Mouse (Mus musculus) midbrain, embryonic 15.5 days (tissue): Measurements from ENCODE around the gene Kif18b. TPM values are rescaled to one million over a fixed set of nuclear protein-coding genes. Genes with fewer than 3 reads are reported as not detected.

ENCODE experiments used
- ATAC-seq: fragments of 200-750 bp; cut with Nextera tagmentation; replicated peaks from 2 replicates; pipeline ENCODE4 v1.8.0; 2017; ENCODE audit warnings: moderate TSS enrichment
- H3K27ac ChIP-seq: fragments of 300-500 bp; sonication (generic); 2 replicates; pipeline ENCODE4 v1.5.1; 2015; ENCODE audit warnings: mild to moderate bottlenecking, inconsistent platforms
- H3K27me3 ChIP-seq: fragments of 300-500 bp; sonication (generic); replicated peaks from 2 replicates; pipeline ENCODE4 v1.6.1; 2015; ENCODE audit warnings: inconsistent platforms
- H3K36me3 ChIP-seq: fragments of 300-500 bp; sonication (generic); replicated peaks from 2 replicates; pipeline ENCODE4 v1.6.1; 2015; ENCODE audit warnings: inconsistent platforms
- H3K4me1 ChIP-seq: fragments of 300-500 bp; sonication (generic); 2 replicates; pipeline ENCODE4 v1.6.1; 2015; ENCODE audit warnings: inconsistent platforms
- H3K4me2 ChIP-seq: fragments of 300-500 bp; sonication (generic); 2 replicates; pipeline ENCODE4 v1.6.1; 2015; ENCODE audit warnings: inconsistent platforms, mild to moderate bottlenecking, moderate library complexity
- H3K4me3 ChIP-seq: fragments of 300-500 bp; sonication (generic); 2 replicates; pipeline ENCODE4 v1.5.1; 2015; ENCODE audit warnings: mild to moderate bottlenecking, inconsistent platforms
- H3K9ac ChIP-seq: fragments of 300-500 bp; sonication (generic); 2 replicates; pipeline ENCODE4 v1.6.1; 2015; ENCODE audit warnings: mild to moderate bottlenecking, inconsistent platforms
- H3K9me3 ChIP-seq: fragments of 300-500 bp; sonication (generic); 2 replicates; pipeline ENCODE4 v1.6.1; 2016; ENCODE audit warnings: inconsistent platforms
- WGBS: fragments of 180-500 bp; shearing (Covaris S2); methylation state at CpG from one replicate; pipeline ENCODE4 v1.1.7; 2015; ENCODE audit warnings: mixed read lengths; 5-methylcytosine and 5-hydroxymethylcytosine counted together
- polyA plus RNA-seq: library from polyadenylated mRNA; unstranded; fragments of >200 nt; fragmentation: Nextera tagmentation; extraction: Ambion mirVana; gene quantifications from 2 replicates; pipeline ENCODE4 v1.2.1, GENCODE M21; 2015

Kif18b gene
- polyA plus RNA-seq, 1 experiment from 2014 or later: 1.8 TPM

GRCm38 (mm10) chr11:102956962-102957614 lies 32.2 kb upstream of the Kif18b start:
- Histone ChIP-seq H3K27me3 (no peaks in the 10 kb centered on the region), H3K4me1 (peaks cover 24% of the 10 kb centered on the region), H3K9ac (no peak overlapping the region), H3K4me3 (no peak overlapping the region), H3K27ac (0 out of 2 replicates have a peak overlapping the region, but pooled peaks have one; percentile 38), H3K4me2 (no peak overlapping the region), H3K9me3 (no peaks in the 10 kb centered on the region), H3K36me3 (no peaks in the 10 kb centered on the region)
- ATAC-seq: no peak
- WGBS: 36% methylated on average over 16 of the region's 16 CpGs

GRCm38 (mm10) chr11:102952922-102953321 lies 28.0 kb upstream of the Kif18b start:
- Histone ChIP-seq H3K27ac (no peak overlapping the region), H3K4me3 (no peak overlapping the region), H3K4me1 (peaks cover 33% of the 10 kb centered on the region), H3K9me3 (no peaks in the 10 kb centered on the region), H3K36me3 (no peaks in the 10 kb centered on the region), H3K27me3 (peaks cover 25% of the 10 kb centered on the region), H3K9ac (no peak overlapping the region), H3K4me2 (no peak overlapping the region)
- 0 out of 2 replicates have a peak, but pooled peaks have one; percentile 28 for ATAC-seq
- 11% methylated on average over 6 of the region's 6 CpGs for WGBS

DNA sequence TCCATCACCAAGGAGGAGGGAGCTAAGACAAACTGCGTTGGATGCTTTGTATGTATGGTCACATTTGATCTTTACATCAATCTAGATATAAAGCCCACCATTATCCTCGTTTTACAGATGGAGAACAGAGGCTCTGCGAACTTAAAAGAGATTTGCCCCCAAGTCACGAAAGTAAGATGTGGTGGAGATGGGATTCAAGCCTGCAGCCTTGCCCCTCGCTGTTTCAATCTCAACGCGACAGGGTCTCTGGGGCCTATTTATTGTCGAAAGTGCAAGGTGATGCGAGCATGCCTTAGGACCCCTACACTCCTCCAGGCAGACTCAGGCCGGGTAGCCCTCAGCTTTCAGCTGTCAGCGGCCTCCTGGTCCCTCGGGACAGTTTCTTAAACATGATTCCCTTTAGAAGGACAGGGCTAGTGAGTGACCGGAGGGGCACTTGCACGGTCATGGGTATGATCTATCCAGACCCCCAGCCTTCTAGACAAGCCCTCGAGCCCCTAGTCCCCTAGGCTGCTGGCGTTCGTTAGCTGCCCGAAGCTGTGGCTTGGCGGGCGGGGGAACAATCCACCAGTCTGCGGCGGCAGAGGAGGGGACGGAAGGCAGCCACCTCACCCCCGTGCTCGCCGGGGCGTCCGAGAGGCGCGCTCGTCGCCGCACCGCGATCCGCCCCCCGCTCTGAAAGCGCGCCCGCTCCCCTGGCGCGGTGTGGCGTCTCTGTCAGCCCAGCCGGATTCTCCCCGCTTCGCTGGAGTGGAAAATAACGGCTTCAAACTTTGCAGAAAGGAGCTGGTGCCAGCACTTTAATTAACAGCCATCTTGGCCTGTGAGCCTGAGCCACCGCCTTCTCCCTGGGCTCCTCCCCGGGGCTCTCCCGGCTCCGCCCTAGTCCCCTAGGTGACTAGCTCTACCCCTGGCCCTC lies 23.4 kb upstream of the Kif18b start:
- Histone ChIP-seq H3K27me3 (peaks cover 70% of the 10 kb centered on the region), H3K4me2 (peak overlapping the region; percentile 61), H3K9me3 (no peaks in the 10 kb centered on the region), H3K9ac (peak overlapping the region; percentile 26), H3K4me1 (peaks cover 46% of the 10 kb centered on the region), H3K36me3 (no peaks in the 10 kb centered on the region), H3K4me3 (peak overlapping the region; percentile 34), H3K27ac (no peak overlapping the region)
- WGBS: 2% methylated on average over 51 of the region's 51 CpGs
- ATAC-seq: no peak

- no peak for ATAC-seq
- no peak overlapping the region for H3K27ac ChIP-seq
- peaks cover 40% of the 10 kb centered on the region for H3K4me1 ChIP-seq
- no peaks in the 10 kb centered on the region for H3K36me3 ChIP-seq
- H3K4me2 ChIP-seq: peak overlapping the region; percentile 59
- H3K27me3 ChIP-seq: peaks cover 81% of the 10 kb centered on the region
- 6% methylated on average over 8 of the region's 8 CpGs for WGBS
- H3K4me3 ChIP-seq: peak overlapping the region; percentile 40
- no peaks in the 10 kb centered on the region for H3K9me3 ChIP-seq
- H3K9ac ChIP-seq: no peak overlapping the region
Measured at GRCm38 (mm10) chr11:102946992-102947343, 22.0 kb upstream of the Kif18b start.

DNA sequence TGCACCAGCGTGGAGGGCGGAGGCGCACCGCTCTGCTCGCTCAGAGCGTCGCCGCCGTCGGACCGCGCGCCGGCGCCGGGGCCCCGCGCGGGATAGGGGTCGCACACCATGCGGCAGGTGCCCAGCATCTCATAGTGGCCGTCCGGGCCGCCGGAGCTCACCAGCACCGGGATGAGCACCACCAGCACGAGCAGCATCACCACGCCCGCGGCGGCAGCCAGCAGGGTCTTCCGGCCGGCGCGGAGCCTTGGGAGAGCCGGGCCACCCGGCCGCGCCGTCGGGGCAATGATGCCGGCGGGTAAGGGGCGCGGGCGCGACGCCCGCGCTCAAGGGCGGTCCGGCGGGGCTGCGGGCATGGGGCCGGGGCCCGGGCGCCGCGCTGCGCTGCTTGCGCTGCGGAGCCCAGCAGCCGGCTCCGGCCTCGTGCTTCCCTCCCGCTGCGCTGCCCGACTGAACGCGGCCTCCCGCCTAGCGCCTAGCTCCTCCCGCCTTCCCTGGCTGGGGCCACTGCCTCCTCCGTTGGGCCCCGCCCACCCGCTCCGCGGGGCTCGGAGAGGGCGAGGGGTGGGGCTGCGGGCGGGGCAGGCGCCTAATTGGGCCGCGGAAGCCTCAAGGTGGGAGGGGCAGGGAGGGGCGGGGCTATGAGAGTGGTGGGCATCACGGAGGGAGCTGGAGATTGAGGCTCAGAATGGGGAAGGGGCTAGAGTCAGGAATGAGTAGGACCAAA lies 21.5 kb upstream of the Kif18b start, which contains the start of gene C1ql1:
TSS of gene C1ql1 (minus strand) at position 424 of the 727 bp plus-strand sequence.
- peak; percentile 74 for ATAC-seq
- no peaks in the 10 kb centered on the region for H3K36me3 ChIP-seq
- peaks cover 77% of the 10 kb centered on the region for H3K27me3 ChIP-seq
- H3K27ac ChIP-seq: no peak within 1 kb of the TSS
- H3K4me3 ChIP-seq: peak within 1 kb of the TSS; percentile 40
- H3K9ac ChIP-seq: peak within 1 kb of the TSS; percentile 27; the same call in 1 of the 2 replicates
- H3K4me1 ChIP-seq: peaks cover 40% of the 10 kb centered on the region
- WGBS: under 1% methylated on average over 69 of the region's 87 CpGs
- H3K9me3 ChIP-seq: no peaks in the 10 kb centered on the region
- H3K4me2 ChIP-seq: peak within 1 kb of the TSS; percentile 59

DNA sequence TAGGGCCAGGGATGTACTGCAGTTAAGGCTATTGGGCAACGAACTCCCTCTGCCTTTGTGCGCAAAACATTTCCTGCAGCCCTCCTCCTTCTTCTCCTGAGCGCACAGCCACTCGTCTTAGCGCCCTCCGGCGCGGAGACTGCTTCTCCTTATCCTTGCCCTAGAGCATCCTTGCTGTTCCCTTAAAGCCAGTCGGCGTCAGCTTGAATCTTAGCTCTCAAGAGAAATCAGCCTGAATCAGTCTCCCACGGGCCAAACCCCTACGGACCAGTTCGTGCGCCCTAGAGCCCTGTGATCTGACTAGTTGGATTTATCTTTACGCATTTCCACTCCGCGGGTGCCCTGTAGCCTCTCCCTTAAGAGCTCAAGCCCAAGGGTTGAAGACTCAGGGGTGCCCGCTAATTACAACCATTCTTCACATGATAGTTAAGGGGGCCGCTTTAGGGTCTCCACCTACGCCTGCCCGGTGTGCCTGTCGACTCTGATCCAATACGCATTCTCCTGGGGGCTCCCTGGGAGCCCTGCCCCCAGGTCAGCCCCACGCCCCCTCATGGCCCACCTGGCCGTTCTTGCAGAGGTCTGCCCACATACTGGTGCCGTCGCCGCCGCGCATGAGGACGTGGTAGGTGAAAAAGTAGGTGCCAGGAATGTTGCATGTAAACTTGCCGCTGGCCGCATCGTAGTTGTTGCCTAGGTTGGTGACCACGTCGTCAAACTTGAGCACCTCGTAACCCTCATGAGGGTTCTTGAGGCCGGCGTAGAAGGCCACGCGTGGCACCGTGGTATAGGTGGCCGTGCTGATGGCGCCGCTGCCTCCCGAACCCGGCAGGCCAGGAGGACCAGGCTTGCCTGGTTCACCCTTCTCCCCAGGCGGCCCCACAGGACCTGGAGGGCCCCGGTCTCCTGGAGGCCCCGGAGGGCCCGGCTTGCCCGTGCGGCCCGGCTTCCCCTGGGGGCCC lies 20.7 kb upstream of the Kif18b start:
- Histone ChIP-seq H3K4me1 (peaks cover 40% of the 10 kb centered on the region), H3K4me3 (peak overlapping the region; percentile 40), H3K9ac (no peak overlapping the region), H3K36me3 (no peaks in the 10 kb centered on the region), H3K9me3 (no peaks in the 10 kb centered on the region), H3K27ac (no peak overlapping the region), H3K4me2 (peak overlapping the region; percentile 59), H3K27me3 (peaks cover 73% of the 10 kb centered on the region)
- WGBS: 2% methylated on average over 54 of the region's 54 CpGs
- peak; percentile 21; the same call in 1 of the 2 replicates for ATAC-seq

- Histone ChIP-seq H3K4me3 (no peak overlapping the region), H3K27me3 (peaks cover 40% of the 10 kb centered on the region), H3K9me3 (no peaks in the 10 kb centered on the region), H3K9ac (no peak overlapping the region), H3K36me3 (no peaks in the 10 kb centered on the region), H3K4me1 (peaks cover 34% of the 10 kb centered on the region), H3K27ac (no peak overlapping the region), H3K4me2 (no peak overlapping the region)
- 62% methylated on average over 6 of the region's 6 CpGs for WGBS
- no peak for ATAC-seq
Measured at GRCm38 (mm10) chr11:102941236-102941635, 16.3 kb upstream of the Kif18b start.

DNA sequence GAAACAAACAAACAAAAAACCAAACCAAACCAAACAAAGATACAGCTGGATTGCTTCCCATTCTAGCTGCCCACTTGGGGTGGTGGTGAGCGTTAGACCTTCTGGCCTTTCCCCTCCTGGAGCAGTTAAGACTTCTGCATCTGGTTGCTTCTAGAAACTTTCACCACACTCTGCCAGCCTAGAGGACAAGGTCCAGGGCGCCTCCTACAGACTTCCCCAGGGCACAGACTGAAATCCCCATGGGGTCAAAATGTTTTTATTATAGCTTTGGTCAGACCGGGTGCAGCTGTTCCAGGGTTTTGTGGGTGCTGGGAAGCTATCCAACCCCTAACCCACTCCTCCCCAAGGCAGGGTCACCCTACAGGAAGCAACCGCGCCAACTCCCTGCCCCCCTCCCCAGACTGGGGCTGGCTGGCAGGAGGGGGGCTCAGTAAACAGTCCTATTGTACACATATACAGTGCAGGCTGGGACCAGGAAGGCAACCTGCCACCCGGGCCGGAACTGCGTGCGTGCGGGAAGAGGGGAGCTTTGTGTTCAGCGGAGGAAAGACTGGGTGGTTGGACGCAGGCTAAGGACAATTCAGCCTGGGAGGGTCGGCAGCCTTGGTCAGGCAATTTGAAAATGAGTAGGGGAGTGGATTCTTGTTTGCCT lies 14.2 kb upstream of the Kif18b start:
- no peaks in the 10 kb centered on the region for H3K36me3 ChIP-seq
- no peak overlapping the region for H3K27ac ChIP-seq
- no peak overlapping the region for H3K9ac ChIP-seq
- WGBS: 41% methylated on average over 13 of the region's 13 CpGs
- no peaks in the 10 kb centered on the region for H3K9me3 ChIP-seq
- 0 out of 2 replicates have a peak, but pooled peaks have one; percentile 20 for ATAC-seq
- H3K4me3 ChIP-seq: no peak overlapping the region
- H3K4me1 ChIP-seq: peaks cover 19% of the 10 kb centered on the region
- H3K4me2 ChIP-seq: peak overlapping the region; percentile 25; the same call in 1 of the 2 replicates
- peaks cover 20% of the 10 kb centered on the region for H3K27me3 ChIP-seq

DNA sequence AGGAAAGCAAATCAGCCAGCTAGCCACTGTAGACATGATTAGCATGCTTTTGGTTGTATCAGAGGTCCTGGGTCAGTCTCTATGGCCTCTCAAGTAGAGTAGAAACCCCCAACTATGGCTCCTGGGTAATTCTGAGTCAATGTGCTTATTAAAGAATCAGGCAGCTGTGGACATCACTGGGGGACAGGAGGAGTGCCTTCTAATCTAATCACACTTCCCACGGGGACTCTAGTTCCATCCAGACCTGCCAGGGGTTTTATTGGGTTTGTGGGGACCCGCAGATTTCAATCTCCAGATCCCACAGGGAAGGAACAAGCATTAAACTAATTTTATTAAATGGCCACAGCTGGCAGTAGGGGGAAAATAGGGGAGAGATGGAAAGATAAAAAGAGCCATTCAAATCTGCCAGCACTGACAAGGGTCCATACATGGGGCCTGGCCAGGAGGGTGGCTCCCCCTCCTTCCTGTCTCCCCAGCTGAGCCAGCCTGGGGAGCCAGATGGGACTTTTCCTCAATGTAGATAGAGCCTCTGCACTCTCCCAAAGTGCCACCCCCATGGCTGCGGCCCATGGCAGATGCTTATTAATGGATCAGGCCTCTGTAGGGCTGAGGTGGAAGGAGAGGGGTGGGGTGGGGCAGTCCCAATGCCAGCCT lies 12.7 kb upstream of the Kif18b start:
- 0 out of 2 replicates have a peak, but pooled peaks have one; percentile 24 for ATAC-seq
- peaks cover 19% of the 10 kb centered on the region for H3K4me1 ChIP-seq
- H3K9ac ChIP-seq: no peak overlapping the region
- H3K4me3 ChIP-seq: no peak overlapping the region
- H3K9me3 ChIP-seq: no peaks in the 10 kb centered on the region
- 49% methylated on average over 3 of the region's 3 CpGs for WGBS
- H3K27me3 ChIP-seq: peaks cover 5% of the 10 kb centered on the region
- no peak overlapping the region for H3K27ac ChIP-seq
- no peak overlapping the region for H3K4me2 ChIP-seq
- H3K36me3 ChIP-seq: no peaks in the 10 kb centered on the region

DNA sequence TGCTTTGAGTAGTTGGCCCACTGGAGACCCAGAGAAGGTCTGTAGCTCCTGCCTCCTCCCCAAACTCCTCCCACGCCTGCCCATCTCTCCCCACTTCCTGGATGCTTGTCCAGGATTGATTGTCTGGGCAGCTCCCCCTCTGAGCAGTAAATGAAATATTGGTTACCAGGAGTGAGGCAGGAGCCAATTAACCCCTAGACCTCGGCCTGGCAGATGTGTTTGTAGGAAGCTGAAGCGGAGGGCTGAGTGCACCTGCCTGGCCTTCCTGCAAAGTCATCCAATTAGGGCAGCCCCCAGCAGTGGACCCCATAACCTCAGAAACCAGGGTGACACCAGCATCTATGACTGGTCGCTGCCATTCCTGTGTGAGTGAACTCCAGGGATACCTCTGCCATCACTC lies 11.3 kb upstream of the Kif18b start:
- no peak overlapping the region for H3K4me2 ChIP-seq
- H3K27me3 ChIP-seq: no peaks in the 10 kb centered on the region
- H3K4me3 ChIP-seq: no peak overlapping the region
- ATAC-seq: no peak
- no peaks in the 10 kb centered on the region for H3K9me3 ChIP-seq
- H3K4me1 ChIP-seq: peaks cover 19% of the 10 kb centered on the region
- no peak overlapping the region for H3K9ac ChIP-seq
- H3K36me3 ChIP-seq: no peaks in the 10 kb centered on the region
- no peak overlapping the region for H3K27ac ChIP-seq
- WGBS: 58% methylated on average over 4 of the region's 4 CpGs
